Mouse (Mus musculus) MEL (cell line): ENCODE data around the gene Dnaic1. TPM values are rescaled to one million over a fixed set of nuclear protein-coding genes. Genes with fewer than 3 reads are reported as not detected.
"Not testable (repeated sequence)": the region's sequence is repeated elsewhere in the genome, so short reads cannot be mapped to it uniquely, and the experiment has no call there.

Experiments used
- DNase-seq: peaks from one replicate; pipeline ENCODE4 v3.0.0; 2011; ENCODE audit warnings: low read depth, low spot score
- H3K27ac ChIP-seq: 2 replicates; pipeline ENCODE4 v1.5.1; 2012; ENCODE audit warnings: low read depth, mild to moderate bottlenecking, control low read depth, low read length, moderate library complexity; ENCODE audit not compliant: control insufficient read depth
- H3K27me3 ChIP-seq, 2 experiments: fragments of 150-350 bp in 1 of 2; sonication (generic) in 1 of 2; 2 replicates each; pipeline ENCODE4 v1.6.1; 2012; ENCODE audit warnings: low read length in 2 of 2, mild to moderate bottlenecking in 2 of 2, improper control_type of control experiment in 1 of 2, moderate library complexity in 1 of 2; ENCODE audit not compliant: insufficient read depth in 2 of 2, control insufficient read depth in 1 of 2
- H3K36me3 ChIP-seq, 2 experiments: 2 replicates each; pipeline ENCODE4 v1.6.1; 2012 to 2014; ENCODE audit warnings: low read length in 2 of 2, improper control_type of control experiment in 1 of 2, inconsistent platforms in 1 of 2, mild to moderate bottlenecking in 1 of 2; ENCODE audit not compliant: insufficient read depth in 2 of 2, control insufficient read depth in 1 of 2
- H3K4me1 ChIP-seq, 2 experiments: fragments of 150-350 bp in 1 of 2; sonication (generic) in 1 of 2; 2 replicates each; pipeline ENCODE4 v1.6.1; 2012; ENCODE audit warnings: low read length in 2 of 2, improper control_type of control experiment in 1 of 2, mild to moderate bottlenecking in 1 of 2; ENCODE audit not compliant: insufficient read depth in 2 of 2, control insufficient read depth in 1 of 2
- H3K4me3 ChIP-seq, 2 experiments: fragments of 150-350 bp in 1 of 2; sonication (generic) in 1 of 2; 2 replicates each; pipeline ENCODE4 v1.5.1; 2012; ENCODE audit warnings: low read depth in 2 of 2, low read length in 2 of 2, mild to moderate bottlenecking in 2 of 2, moderate library complexity in 2 of 2, control low read depth in 1 of 2, improper control_type of control experiment in 1 of 2; ENCODE audit not compliant: control insufficient read depth in 1 of 2, insufficient read depth in 1 of 2
- H3K79me2 ChIP-seq: 2 replicates; pipeline ENCODE4 v1.6.1; 2012; ENCODE audit warnings: mild to moderate bottlenecking, low read length, moderate library complexity; ENCODE audit not compliant: control insufficient read depth, poor library complexity, insufficient read depth
- H3K9ac ChIP-seq: 2 replicates; pipeline ENCODE4 v1.6.1; 2012; ENCODE audit warnings: low read depth, mild to moderate bottlenecking, control low read depth, low read length, moderate library complexity; ENCODE audit not compliant: control insufficient read depth, poor library complexity, severe bottlenecking
- H3K9me3 ChIP-seq: fragments of 150-350 bp; sonication (generic); replicated peaks from 2 replicates; pipeline ENCODE4 v1.6.1; 2012; ENCODE audit warnings: mild to moderate bottlenecking, low read length, improper control_type of control experiment, moderate library complexity; ENCODE audit not compliant: insufficient read depth
- BHLHE40 ChIP-seq: IDR thresholded peaks from 2 replicates; pipeline ENCODE4 v1.6.1; 2012; ENCODE audit warnings: low read depth, mild to moderate bottlenecking, inconsistent platforms, low read length, improper control_type of control experiment, borderline replicate concordance
- ETS1 ChIP-seq: IDR thresholded peaks from 2 replicates; pipeline ENCODE4 v1.6.1; 2012; ENCODE audit warnings: low read depth, mild to moderate bottlenecking, inconsistent platforms, low read length, improper control_type of control experiment, moderate library complexity
- MAX ChIP-seq: IDR thresholded peaks from 2 replicates; pipeline ENCODE4 v1.6.1; 2011; ENCODE audit warnings: low read length, improper control_type of control experiment
- POLR2A ChIP-seq, 2 experiments: IDR thresholded peaks; 2 replicates each; pipeline ENCODE4 v1.6.1; 2011 to 2012; ENCODE audit warnings: low read length in 2 of 2, mild to moderate bottlenecking in 2 of 2, control low read depth in 1 of 2, improper control_type of control experiment in 1 of 2, low read depth in 1 of 2, moderate library complexity in 1 of 2; ENCODE audit not compliant: control insufficient read depth in 1 of 2, insufficient read depth in 1 of 2, poor library complexity in 1 of 2
- polyA plus RNA-seq, 2 experiments: library from polyadenylated mRNA; stranded (reverse) in 1 of 2; unstranded in 1 of 2; fragments of >175 nt in 1 of 2; fragments of >200 nt in 1 of 2; gene quantifications; 2 replicates each; pipeline versions ENCODE4 v1.2.1 to v1.2.4; 2012; ENCODE audit warnings: low replicate concordance in 2 of 2, low read depth in 1 of 2; ENCODE audit not compliant: insufficient read length in 2 of 2, insufficient read depth in 1 of 2, missing spikeins in 1 of 2
- total RNA-seq: library from RNA; depleted of rRNA; stranded (reverse); fragments of 300-350 nt; gene quantifications from 2 replicates; pipeline ENCODE4 v1.2.3, GENCODE M21; 2012

The Dnaic1 gene
- total and polyA plus RNA-seq, 3 experiments: not detected

DNA sequence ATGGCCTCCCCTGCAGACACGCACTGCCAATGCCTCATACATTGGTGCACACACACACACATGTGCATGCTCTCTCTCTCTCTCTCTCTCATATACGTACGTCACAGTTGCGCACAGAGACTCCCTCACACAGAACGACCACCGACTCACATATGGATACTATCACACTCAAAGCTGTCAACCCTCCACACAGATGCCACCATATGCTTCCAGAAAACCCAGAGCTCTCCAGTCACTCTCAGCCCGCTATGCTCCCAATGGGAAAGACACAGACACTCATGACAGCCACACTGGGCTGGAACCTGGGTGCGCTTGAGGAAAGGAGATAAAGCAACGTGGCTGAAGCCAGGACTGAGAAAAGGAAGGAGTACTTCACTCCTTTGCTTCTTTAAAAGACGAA lies 112.4 kb downstream of the Dnaic1 start (continued):
- no peak for TF ChIP-seq ETS1
- TF ChIP-seq MAX: no peak

DNA sequence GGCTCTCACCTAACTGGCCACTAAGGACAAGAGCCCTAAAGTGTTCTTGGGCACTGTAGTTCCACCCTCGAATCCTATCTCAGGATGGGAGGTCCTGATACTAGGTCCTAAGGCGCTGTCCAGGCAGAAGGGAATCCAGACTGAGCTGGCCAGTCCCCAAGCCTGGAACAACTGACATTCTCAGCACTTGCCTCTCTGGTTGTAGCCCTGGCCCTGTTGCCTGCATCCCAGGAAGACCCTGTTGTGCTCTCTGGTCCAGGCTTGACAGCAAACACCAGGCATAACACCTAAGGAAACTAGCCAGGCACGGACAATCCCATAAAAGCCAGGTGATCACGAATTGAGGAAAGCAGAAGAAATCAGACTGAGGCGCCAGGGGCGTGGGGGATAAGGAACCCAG lies 113.2 kb downstream of the Dnaic1 start:
- Histone ChIP-seq H3K79me2 (no peaks in the 10 kb centered on the region), H3K27me3 (no peaks in the 10 kb centered on the region), H3K9ac (no peak overlapping the region), H3K36me3 (no peaks in the 10 kb centered on the region), H3K27ac (no peak overlapping the region), H3K9me3 (no peaks in the 10 kb centered on the region), H3K4me1 (no peaks in the 10 kb centered on the region), H3K4me3 (no peak overlapping the region)
- TF ChIP-seq POLR2A (IDR thresholded peaks at IDR 0.05; ENCODE audit: control insufficient read depth in 1 of 2, insufficient read depth in 1 of 2, low read depth in 1 of 2, low read length in 2 of 2, poor library complexity in 1 of 2) (no peak), BHLHE40 (no peak)
- no peak for DNase-seq

DNA sequence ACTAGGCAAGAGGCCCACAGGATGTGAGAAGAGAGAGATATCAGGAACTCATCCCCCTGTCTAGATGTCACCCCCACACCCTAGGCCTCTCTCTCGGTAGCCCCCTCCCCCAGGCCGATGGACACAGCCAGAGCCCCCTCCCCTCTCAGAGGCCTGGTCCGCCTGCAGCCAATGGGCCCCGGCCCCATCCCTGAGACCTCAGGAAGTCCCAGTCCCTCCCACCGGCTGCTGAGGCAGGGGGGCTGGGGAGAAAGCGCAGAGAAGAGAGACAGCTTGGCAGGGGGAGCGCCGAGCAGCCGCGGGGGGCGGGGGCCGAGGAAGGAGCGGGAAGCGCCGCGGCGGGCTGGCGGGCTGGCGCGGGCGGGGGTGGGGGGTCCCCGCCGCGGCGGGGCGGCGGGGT lies 113.7 kb downstream of the Dnaic1 start:
- not testable (repeated sequence) for H3K27ac ChIP-seq, H3K4me1 ChIP-seq, H3K36me3 ChIP-seq, DNase-seq, H3K79me2 ChIP-seq, H3K9me3 ChIP-seq, H3K4me3 ChIP-seq, H3K9ac ChIP-seq, H3K27me3 ChIP-seq

DNA sequence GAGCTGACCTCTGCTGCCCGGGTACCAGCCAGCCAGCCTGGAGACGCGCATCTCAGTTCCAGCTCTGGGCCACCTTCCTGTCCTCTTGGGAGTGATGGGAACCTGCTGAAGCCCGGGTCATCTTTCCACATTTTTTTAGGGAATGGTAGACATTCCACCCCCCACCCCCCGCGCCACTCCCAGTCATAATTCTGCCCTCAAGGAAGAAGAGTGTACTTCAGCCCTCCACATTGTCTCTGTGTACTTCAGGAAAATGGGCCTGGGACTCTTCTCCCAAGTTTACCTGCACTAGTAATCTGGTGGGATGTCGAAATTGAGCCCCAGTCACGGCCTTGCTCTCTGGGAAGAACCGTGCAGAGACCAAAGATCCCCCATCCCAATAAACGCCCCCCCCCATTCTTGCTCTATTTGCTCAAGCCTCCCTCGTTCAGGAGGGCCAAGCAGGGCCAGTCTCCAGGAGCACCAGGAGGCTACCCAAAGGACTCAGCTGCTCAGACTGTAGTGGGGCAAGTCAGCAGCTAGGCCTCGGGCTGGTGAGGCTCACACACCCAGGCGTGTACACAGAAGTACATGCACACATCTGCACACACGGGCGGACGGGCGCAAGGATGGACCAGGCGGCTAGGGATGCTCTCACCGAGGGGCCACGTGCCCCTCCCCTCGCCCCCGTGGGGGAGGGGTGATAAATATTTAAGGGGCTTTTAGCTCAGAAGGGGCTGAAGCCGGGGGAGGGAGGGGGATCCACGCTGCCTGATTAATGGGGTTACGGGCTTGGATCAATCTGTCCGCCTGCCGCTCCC lies 114.8 kb downstream of the Dnaic1 start:
- not testable (repeated sequence) for H3K9me3 ChIP-seq, DNase-seq, H3K36me3 ChIP-seq, H3K4me3 ChIP-seq, H3K4me1 ChIP-seq, H3K27me3 ChIP-seq, H3K27ac ChIP-seq, H3K79me2 ChIP-seq, H3K9ac ChIP-seq

GRCm38 (mm10) chr4:41684931-41685453 lies 115.4 kb downstream of the Dnaic1 start:
- H3K9me3 ChIP-seq, H3K27ac ChIP-seq, H3K79me2 ChIP-seq, H3K27me3 ChIP-seq, H3K9ac ChIP-seq, DNase-seq, H3K4me1 ChIP-seq, H3K36me3 ChIP-seq, H3K4me3 ChIP-seq: not testable (repeated sequence)

GRCm38 (mm10) chr4:41685882-41686492 lies 116.4 kb downstream of the Dnaic1 start:
- not testable (repeated sequence) for H3K9me3 ChIP-seq, H3K79me2 ChIP-seq, H3K9ac ChIP-seq, H3K27ac ChIP-seq, H3K36me3 ChIP-seq, H3K4me3 ChIP-seq, H3K4me1 ChIP-seq, H3K27me3 ChIP-seq, DNase-seq
